Mouse (Mus musculus): Measurements from ENCODE around the gene Lzic. TPM values are rescaled to one million over a fixed set of nuclear protein-coding genes. Genes with fewer than 3 reads are reported as not detected.

Lzic gene
- total RNA-seq, 2 experiments from 2014 or later = 28.5 to 29.3 TPM

DNA sequence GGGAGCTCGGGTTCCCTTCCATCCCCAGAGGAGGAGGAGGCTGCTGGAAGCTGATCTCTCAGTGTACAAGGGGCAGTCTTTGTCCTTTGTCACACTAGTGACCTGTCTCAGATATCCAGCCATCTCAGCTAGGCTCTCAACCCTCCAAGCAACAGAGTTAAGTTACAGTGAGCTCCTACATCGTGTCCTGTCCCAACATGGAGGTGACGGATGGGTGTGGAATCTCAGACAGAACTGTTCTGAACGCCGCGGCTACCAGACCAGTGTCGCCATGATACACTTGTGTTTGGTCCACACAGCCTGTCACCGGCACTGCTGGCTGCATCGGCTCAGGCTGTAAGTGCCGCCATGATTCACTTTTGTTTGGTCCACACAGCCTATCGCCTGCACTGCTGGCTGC is 8.0 kb upstream of the Lzic start, which contains the start of gene Tmem274:
Gene Tmem274, plus strand, starts transcription at position 301 of the 400 bp plus-strand sequence.
- no peak for DNase-seq

DNA sequence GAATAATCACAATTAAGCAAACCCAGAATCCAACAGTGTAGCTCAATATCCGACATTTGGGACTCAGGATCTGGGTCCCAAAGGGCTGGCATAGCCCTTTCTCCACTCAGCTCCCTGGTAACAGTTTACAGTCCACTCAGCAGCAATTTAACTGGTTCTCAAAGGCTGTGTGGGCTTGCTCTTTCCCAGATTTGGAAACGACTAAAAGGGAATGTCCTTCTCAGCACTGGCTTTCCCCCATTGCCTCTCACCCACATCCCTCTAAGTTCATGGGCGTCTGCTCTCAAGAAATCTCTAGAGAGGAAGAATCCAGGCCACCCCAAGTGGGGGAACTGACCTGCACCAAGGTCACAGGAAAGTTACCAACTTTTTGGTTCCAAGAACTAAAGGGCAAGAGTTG is 463 bp upstream of the Lzic start:
- DNase-seq = peak; percentile 22 to 53

DNA sequence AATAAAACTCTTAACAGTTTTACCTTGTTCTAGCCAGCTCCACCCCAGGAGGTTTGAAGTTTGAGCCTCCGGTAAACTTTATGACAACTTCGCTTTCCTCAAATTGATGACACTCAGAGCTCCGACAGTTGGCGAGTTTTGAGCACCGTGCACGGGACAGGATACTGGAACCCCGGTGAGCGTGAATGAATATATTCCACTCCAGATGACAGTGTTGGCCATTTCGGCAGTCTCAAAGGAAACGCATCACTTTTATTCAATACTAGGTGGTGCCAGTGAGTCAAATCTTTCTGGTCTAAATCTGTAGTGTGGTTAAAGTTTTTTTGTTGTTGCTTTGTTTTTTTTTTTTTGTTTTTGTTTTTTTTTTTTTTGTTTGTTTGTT is 787 bp downstream of the Lzic start:
- peak in 1 of 2 experiments; percentile 28 for DNase-seq

DNA sequence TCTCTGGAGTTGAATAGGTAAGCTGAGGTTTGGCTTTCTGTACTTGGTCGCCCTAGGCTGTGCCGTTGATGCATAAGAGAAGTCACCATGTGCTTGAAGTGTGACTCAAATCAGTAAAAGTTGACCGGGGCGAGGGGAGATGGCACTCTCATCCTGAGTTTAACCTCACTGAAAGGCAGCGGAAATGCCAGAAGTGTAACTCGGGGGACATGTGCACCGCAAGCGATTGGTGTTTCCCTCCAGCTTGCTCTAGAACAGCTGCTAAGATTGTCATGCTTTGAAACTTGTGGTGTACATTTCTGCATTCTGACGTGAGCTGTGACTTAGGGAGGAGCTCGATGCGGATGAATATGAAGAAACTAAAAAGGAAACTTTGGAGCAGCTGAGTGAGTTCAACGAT is 2.7 kb downstream of the Lzic start:
- DNase-seq = no peak

DNA sequence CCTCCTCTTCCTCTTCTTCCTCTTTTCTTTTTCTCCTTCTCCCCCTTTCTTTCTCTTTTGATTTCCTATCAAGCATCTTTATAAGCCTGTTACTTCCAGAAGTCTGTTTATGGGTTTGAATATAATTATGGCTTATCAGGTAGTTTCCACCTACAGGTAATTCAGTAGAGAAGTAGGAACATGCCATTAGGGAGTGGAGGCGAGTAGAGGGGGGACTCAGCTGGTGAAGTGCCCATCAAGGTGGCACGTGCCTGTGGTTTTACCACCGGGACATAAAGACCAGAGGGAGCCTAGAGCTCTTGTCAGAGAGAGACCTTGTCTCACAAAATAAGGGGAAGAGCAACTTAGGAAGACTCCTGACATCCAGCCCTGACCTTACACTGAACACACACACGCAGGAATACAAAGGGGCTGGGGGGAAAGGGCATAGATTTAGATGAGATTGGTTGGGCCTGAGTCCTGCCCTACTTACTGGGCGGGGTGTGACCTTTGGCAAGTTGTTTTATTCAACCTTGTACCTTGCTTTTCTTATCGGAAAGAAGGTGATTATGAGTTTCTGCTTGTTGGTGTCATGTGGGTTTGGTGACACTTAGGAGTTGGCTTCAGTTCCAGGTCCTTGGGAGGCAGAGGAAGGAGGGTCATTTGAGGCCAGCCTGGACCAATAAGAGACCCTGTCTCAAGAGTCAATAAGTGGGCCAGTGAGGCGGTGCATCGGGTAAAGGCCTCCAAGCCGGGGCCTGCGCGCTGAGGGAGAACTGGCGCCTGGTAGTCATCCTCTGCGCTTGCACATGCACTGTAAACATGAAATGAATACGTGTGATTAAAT is 4.6 kb downstream of the Lzic start:
- no peak for DNase-seq

DNA sequence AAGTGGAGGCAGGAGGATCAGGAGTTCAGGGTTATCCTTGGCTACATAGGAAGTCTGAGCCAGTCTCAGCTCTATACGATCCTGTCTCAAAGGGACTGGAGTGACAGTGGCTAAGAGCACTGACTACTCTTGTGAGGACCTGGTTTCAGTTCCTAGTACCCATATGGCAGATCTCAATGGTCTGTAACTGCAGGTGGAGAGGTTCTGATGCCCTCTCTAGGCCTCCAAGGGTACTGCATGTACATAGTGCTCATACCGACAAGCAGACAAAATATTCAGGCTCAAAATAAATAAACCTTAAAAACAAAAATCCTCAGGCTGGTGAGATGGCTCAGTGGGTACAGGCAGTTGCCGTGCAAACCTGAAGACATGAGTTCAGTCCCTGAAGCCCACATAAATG is 6.1 kb downstream of the Lzic start:
- DNase-seq = no peak

DNA sequence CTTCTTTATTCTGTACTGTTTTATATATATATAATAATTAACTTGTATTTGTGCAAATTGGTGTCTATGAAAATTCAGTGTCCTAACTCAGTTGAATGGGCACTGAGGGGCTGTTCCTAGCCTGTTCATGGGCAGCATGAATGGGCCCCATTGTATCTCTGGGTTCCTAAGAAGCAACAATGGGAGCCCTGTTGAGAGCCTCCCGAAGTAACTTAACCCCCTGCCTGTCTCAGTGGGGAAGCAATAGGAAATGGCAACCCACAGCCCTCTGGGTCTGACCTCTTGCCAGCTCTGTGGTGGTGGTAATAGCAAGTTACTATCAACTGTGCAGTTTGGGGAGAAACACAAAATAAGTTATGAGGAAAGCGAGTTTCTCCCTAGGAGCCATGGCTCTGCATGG is 11.6 kb downstream of the Lzic start:
- DNase-seq = no peak

DNA sequence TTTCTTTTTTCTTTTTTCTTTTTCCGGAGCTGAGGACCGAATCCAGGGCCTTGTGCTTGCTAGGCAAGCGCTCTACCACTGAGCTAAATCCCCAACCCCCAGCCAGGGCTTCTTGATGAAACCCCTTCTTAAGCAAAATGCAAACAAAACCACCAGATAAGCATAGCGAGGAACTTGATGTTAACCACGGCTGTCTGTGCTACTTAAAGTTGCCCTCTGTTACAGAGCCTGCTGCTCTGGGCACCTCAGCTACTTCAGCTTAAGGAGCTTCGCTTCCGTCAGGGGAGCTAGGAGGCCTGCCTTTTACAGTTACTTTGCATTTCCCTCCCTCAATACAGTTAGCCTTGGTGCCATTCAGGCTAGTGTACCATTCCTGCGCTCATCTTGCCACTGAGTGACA is 13.9 kb downstream of the Lzic start:
- DNase-seq = no peak

DNA sequence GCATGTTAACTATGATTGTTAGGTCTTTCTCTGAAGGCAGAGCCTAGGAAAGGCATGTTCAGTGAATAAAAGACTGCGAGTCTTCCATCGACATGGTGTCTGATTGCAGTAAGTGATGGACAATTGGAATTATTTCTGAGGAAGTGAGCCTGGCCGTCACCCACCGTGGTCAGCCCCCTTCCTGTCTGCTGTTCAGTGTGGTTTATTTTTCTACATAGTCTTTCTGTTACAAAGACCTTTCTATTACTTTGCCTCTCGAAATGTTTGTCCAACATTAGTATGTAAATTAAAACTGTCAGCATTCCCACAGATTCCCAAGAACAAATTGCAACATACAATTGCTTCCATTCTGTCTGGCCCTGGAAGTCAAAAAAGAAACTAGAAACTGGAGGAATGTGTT is 14.8 kb downstream of the Lzic start:
- DNase-seq = no peak

DNA sequence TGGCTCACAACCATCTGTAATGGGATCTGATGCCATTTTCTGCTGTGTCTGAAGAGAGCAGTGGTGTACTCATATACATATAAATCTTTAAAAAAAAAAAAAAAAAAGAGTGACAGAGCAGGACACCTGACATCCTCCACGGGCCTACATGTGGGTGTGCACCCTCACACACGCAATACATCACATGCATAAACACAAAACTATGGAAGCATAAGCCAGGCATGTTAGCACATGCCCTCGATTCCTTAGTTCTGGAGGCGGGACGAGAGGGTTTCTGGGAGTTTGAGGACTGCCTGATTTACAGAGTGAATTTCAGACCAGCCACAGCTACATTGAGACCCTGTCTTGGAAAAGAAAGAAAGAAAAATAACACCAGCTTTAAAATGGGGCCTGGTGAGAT is 19.3 kb downstream of the Lzic start:
- no peak for DNase-seq

DNA sequence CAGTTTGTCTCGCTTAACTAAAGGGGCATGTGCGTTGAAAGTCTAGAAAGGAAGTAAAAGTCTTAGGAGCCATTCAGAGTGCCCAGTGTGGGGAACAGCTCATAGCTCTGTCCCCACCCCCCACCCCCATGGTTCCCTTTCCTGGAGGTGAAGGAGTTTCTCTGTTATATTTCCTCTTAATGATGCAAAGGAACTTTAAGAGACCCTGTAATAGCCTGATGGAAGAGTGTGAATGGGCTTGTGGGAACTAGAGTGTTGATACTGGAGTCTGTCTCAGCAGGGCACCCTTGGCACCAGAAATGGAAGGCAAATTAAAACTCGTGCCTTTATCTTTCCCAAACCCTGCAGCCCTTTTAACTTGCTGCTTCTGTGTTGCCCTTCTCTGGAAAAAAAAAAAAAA is 19.8 kb downstream of the Lzic start:
- no peak for DNase-seq

DNA sequence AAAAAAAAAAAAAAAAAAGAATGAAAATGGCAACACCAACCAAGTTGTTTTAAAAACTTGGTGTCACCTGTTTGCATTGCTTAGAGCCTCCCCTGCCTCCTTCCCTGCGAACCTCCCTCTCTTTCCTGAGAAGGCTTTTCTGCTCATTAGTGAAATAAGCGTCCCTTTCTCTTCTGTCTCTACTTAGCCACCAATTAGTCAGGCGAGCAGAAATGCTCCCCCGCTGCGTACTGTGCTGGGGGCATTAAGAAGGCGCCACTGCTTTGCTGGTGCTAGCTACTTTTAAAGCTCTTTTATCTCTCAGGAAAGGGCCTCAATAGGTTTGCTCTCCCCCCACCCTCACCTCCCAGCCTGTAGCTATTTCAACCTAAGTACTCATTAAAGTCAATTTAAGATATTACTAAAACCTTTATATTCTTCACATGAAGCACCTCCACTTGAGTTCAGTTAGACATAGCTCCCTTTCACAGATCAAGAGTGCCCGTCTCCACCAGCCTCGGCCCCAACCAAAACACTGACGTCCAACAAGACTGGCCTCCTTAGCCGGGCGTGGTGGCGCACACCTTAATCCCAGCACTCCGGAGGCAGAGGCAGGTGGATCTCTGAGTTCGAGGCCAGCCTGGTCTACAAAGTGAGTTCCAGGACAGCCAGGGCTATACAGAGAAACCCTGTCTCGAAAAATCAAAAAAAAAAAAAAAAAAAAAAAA is 20.4 kb downstream of the Lzic start:
- no peak for DNase-seq

DNA sequence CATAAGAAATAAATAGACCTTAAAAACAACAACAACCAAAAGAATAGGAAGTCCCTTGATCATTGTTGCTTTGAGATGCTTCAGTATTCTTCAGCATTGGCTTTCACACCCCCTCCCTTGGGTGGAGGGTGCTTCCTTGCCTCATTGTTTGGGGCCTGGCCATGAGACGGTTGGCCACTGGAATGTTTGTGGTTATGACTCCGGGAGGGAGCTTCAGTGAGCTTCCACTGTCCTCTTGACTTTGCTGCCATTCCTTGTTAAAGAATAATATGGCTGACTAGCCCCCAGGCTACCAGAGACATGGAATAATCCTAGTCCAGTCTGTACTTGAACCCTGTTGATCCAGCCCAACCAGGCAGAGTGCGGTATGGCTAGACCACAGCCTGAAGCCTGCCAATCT is 21.9 kb downstream of the Lzic start:
- DNase-seq = no peak

DNA sequence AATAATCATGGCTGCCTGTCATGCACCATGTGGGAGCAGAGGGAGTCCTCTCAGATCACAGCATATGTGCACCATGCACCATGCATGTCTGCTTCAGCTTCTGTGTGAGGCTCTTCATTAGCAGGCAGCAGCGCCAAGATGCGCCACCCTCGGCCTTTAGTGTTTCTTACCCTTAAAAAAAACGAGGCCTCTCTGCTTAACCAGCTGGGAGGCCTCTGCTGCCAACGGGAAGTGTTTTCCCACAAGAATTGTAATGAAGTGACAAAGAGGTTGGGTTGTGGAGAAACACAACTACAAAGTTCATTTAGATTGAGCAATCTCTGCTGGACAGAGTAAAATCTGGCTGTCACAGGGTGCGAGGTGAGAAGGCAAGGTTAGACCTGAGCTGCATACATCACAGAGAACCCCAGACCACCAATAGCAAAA is 26.2 kb downstream of the Lzic start:
- DNase-seq = no peak

DNA sequence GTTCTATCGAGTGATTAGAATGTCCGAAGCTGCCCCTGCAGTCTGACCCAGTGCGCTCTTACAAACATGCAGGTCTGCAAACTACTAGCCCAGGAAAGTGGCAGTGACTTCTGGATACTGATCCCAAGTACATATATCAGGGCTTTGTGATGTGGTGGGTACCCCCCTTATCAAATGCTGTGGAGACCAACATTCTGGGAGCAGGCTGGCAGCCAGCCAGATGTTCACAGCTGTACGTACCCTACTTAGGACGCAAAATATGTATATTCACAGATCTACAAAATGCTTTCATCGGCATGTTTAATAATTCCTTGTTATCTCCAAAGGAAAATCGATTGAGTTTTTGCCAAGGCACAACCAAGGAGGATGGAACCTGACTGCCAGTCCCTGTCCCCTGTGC is 27.0 kb downstream of the Lzic start:
- DNase-seq = no peak

DNA sequence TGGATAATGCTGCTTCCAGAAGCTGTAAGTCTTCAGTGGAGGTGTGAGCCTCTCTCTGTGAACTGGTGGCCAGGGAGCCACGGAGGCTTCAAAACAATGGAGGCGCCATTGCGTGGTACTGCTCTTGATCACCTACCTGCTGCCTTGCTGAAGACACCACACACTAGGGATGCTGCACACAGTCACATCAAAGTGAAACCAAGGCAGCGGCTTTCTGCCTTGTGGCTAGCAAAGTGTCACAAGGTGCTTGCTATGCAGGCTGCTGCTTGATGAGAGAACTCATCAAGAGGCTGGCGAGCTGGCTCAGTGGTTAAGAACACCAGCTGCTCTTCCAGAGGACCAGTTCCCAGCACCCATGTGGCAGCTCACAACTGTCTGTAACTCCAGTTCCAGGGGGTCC is 30.7 kb downstream of the Lzic start:
- DNase-seq = no peak

DNA sequence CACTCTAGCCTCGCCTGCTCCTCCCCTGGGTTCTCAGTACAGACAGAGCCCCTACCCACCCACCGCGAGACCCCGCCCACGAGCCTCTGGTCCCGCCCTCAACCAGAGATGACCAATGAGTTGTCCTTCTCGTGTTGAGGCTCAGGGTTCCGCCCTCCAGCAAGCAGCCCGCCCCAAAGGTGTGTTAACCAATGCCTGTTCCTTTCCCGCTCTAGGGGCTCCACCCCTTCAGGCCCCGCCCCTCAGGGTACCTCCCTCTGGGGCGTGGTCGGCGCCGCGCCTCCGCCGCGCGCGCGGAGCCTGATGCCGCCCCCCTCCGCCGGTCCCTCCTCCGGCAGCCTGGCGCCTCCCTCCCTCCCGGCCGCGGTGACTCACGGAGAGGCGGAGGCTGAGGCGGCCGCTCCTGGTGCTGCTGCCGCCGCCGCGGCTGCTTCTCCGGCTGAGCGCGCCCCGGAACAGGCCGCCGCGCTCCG is 32.9 kb downstream of the Lzic start, which contains the start of gene Ctnnbip1:
Gene Ctnnbip1, plus strand, starts transcription at position 369 of the 473 bp plus-strand sequence.
- peak; percentile 98 to 99 for DNase-seq

DNA sequence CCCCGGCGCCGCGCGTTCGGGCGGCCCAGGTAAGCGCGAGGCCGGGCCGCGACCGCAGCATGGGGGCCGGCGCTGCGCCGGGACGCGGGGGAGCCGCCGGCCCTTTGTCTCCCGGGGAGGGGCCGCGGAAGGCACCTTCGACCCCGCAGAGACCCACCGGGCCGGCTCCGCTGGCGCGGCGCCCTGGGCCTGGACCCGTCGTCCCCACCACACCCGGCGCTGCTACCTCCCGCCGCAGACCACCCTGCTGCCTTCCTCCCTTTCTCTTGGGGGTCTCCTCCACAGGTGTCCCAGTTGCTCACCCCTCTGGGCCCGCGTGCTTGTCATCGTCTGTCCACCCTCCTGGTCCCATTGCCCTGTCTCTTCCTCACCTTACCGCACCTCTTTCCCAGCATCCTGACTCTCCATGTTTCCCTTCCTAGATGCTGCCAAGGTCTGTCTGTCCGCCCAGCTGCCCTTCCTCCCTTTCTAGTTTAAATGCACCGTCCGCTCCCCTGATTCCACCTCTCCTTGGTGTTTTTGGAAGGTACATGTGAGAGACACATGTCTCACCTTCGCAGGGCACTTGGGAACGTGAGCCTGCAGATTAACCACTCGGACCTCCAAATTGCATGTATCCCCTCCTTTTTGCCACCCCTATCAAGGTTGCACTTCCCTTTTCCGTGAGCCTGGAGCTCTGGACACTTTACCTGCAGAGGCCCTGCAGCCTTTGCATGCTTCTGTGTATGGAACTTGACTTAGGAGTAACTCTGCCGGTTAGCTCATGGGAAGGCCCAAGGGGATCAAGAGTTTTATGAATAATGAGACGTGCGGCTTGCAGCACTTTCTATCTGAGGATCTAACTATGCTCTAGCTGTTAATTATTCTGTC is 33.6 kb downstream of the Lzic start:
- no peak for DNase-seq

DNA sequence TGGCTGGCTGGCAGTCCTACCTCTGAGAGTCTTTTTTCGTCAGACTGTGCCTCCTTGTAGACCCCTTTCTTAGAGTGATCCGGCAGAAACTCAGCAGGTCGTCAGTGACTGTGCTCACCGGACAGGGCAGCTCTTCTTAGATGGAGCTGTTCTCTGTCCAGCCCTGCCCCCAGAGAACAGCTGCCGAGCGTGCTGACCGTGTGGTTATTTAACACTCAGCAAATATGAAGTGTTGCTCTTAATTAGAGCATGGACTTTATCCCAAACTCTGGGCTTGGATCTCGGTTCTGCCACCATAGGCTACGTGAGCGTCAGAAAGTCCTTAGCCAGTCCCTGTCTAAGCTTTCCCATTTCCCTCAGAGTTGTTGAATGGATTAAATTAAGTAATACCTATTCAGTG is 36.2 kb downstream of the Lzic start:
- no peak for DNase-seq

DNA sequence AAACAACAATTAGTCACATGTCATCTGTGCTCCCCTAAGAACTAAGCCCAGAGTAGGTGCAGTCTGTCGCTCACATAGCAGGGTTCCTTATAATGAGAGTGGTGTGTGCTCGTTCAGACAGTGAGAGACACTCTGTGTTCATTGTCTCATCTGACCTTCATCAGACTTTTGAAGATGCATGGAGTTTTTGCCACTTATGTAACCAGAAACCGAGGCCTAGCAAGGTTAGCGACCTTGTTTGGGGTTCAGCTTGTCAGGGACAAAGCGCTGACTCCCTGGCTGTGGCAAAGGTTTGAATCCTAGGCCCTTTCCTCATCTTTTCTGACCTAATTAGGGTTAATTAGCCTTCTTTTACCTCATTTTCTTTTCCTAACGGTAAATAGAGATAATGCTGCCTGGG is 38.9 kb downstream of the Lzic start:
- peak; percentile 34 to 40 for DNase-seq

DNA sequence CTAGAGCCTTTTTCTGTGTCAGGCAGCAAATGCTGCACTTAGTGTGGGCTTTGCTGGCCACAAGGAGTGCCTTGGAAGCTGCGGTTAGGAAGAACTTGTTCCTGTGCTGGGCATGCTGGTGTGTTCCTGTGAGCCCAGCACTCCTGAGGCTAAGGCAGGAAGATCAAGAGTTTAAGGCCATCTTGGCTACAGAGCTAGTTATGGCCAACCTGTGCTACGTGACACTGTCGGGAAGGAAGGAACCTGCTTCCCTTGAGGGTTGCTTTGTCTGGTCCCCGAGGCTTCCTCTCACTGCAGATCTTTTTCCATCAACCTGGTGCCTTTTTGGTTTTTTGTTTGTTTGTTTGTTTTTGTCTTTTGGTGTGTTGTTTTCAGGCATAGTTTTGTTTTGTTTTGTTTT is 40.1 kb downstream of the Lzic start:
- DNase-seq = no peak

DNA sequence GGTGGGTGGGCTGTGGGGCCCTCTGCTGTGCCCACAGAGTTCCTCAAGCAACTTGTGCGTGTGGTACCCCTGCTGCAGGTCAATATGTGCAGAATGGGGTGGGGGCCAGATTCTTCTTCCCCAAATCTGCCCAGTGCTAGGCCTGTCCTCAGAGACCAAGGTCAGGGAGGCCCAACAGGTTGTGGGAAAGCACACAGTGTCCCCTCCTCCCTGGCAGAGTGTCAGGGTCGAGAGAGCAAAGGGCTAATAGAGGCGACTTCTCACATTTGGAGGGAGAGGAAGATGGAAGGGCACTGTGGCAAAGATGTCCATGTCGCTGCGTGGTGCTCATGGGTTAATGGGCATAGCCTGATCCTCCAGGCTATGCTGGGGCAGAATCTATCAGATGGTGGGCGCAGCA is 40.8 kb downstream of the Lzic start:
- DNase-seq = peak in 1 of 2 experiments; percentile 35

DNA sequence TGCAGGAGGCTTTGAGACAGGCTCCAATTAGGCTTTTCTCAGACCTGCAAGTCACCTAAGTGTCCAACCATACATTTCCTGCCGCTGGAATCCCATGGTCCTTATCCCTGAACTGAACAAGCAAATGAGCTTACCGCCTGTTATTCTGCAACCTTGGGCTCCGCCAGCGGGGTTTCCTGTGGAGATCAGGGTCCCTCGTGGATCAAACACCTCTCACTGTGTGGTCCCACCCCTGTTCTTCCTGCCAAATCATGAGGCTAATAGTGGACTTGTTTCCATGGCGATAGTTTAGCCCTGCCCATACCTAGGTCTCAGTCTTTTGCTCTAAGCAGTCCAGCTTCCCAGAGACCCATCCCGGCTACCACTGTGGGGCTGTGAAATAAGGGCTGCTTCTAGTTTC is 41.3 kb downstream of the Lzic start:
- no peak for DNase-seq
